Mouse (Mus musculus) liver, postnatal 0 days (tissue): ENCODE measurements around the gene Cyp2s1.

ENCODE experiments used
- CTCF ChIP-seq: sonication (generic); IDR thresholded peaks from 2 replicates; pipeline ENCODE4 v1.5.1; 2016; ENCODE audit warnings: antibody characterized with exemption, low read depth
- EP300 ChIP-seq: IDR thresholded peaks from 2 replicates; pipeline ENCODE4 v1.6.1; 2016; ENCODE audit warnings: antibody characterized with exemption, low read depth, mild to moderate bottlenecking

DNA sequence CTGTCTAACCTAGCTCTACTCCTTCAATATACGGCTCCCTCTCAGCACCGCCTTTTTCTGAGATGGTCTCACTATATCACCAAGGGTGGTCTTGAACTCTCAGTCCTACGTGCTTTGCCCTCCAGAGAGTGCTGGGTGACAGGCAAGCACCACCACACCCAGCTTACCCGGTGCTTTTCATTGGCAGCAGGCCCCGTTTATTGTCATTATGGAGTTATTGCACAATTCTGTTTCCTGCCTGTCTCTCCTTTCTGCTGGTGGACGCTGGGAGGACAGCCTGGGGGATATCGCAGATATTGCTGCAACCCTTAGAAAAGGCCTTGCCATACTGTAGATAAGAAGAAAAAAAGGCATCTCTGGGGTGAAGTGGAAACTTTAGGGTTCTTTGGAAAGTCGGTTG, 26.1 kb downstream of the Cyp2s1 start:
- no peak for TF ChIP-seq CTCF
- TF ChIP-seq EP300 = 0 out of 2 replicates have a peak, but pooled peaks have one; percentile 23
